Mouse (Mus musculus) heart, postnatal 4 days (tissue): ENCODE results near the gene Gm9046. TPM values are rescaled to one million over a fixed set of nuclear protein-coding genes. Genes with fewer than 3 reads are reported as not detected.
"Not testable (repeated sequence)": the region's sequence is repeated elsewhere in the genome, so short reads cannot be mapped to it uniquely, and the experiment has no call there.

Experiments used
- DNase-seq: peaks from one replicate; pipeline ENCODE4 v3.0.0; 2021
- total RNA-seq, 2 experiments: library from RNA; stranded (reverse); gene quantifications; 2 replicates each; pipeline ENCODE4 v1.2.3; 2021

The Gm9046 gene
- not detected for total RNA-seq

- DNase-seq = not testable (repeated sequence)
Measured at GRCm38 (mm10) chr10:118343155-118343554, at the start of gene Gm9046. Gm9046 (minus strand) TSS chr10:118343255.

- DNase-seq = peak; percentile 84
Measured at GRCm38 (mm10) chr10:118370443-118370842, 27.4 kb upstream of the Gm9046 start.

- DNase-seq = no peak
Measured at GRCm38 (mm10) chr10:118369518-118369917, 26.5 kb upstream of the Gm9046 start.

- DNase-seq = not testable (repeated sequence)
Measured at GRCm38 (mm10) chr10:118354005-118354404, 10.9 kb upstream of the Gm9046 start, which contains the start of gene Gm9049. Gm9049 (minus strand) TSS chr10:118354105.

- DNase-seq = not testable (repeated sequence)
Measured at GRCm38 (mm10) chr10:118348579-118348978, 5.5 kb upstream of the Gm9046 start, which contains the start of gene Gm9048. Gm9048 (minus strand) TSS chr10:118348679.

- not testable (repeated sequence) for DNase-seq
Measured at GRCm38 (mm10) chr10:118337731-118338130, 5.3 kb downstream of the Gm9046 start, which contains the start of gene Gm9045. Gm9045 (minus strand) TSS chr10:118337831.

- DNase-seq = not testable (repeated sequence)
Measured at GRCm38 (mm10) chr10:118332308-118332707, 10.7 kb downstream of the Gm9046 start, which contains the start of gene Gm9044. Gm9044 (minus strand) TSS chr10:118332408.

GRCm38 (mm10) chr10:118326869-118327268 is 16.2 kb downstream of the Gm9046 start, which contains the start of gene Gm9040:
Gm9040 (minus strand) TSS chr10:118326969.
- DNase-seq = not testable (repeated sequence)

GRCm38 (mm10) chr10:118319024-118319423 is 24.0 kb downstream of the Gm9046 start:
- no peak for DNase-seq

GRCm38 (mm10) chr10:118302133-118302532 is 40.9 kb downstream of the Gm9046 start:
- DNase-seq = not testable (repeated sequence)

- DNase-seq = no peak
Measured at GRCm38 (mm10) chr10:118294938-118295337, 48.1 kb downstream of the Gm9046 start, which contains the start of gene Iltifb. Iltifb (minus strand) TSS chr10:118295038.

Other genes with a start within 250 kb of the Gm9046 start
- 10 to 100 TPM in 1 of 2 experiments, 1 to 10 TPM in 1; 9.6 to 13.1 TPM for gene Mdm1, start 201.4 kb downstream of the Gm9046 start, total RNA-seq
- gene Il22, start 138.3 kb downstream of the Gm9046 start, total RNA-seq = not detected
- gene Gm32717, start 102.5 kb downstream of the Gm9046 start, total RNA-seq = under 1 TPM; 0.56 to 0.57 TPM
- under 1 TPM; 0.56 to 0.57 TPM for gene Gm32802, start 84.6 kb downstream of the Gm9046 start, total RNA-seq
- not detected for gene Iltifb, start 48.2 kb downstream of the Gm9046 start, total RNA-seq
- gene Gm9040, start 16.3 kb downstream of the Gm9046 start, total RNA-seq = not detected
- not detected for gene Gm9044, start 10.8 kb downstream of the Gm9046 start, total RNA-seq
- gene Gm9045, start 5.4 kb downstream of the Gm9046 start, total RNA-seq = not detected
- not detected for gene Gm9048, start 5.4 kb upstream of the Gm9046 start, total RNA-seq
- not detected for gene Gm9049, start 10.8 kb upstream of the Gm9046 start, total RNA-seq
- not detected for gene Ifng, start 97.8 kb upstream of the Gm9046 start, total RNA-seq